Mouse (Mus musculus) heart, embryonic 13.5 days (tissue): ENCODE measurements around the gene Sult2b1. TPM values are rescaled to one million over a fixed set of nuclear protein-coding genes. Genes with fewer than 3 reads are reported as not detected.

ENCODE experiments used
- ATAC-seq: fragments of 200-750 bp; cut with Nextera tagmentation; 2 replicates; pipeline ENCODE4 v1.8.0; 2017; ENCODE audit warnings: moderate TSS enrichment; ENCODE audit not compliant: insufficient number of reproducible peaks, low FRiP score, low TSS enrichment; ENCODE audit errors: extremely low read depth
- H3K27ac ChIP-seq: fragments of 300-500 bp; sonication (generic); replicated peaks from 2 replicates; pipeline ENCODE4 v1.5.1; 2015; ENCODE audit warnings: moderate library complexity, mild to moderate bottlenecking, inconsistent platforms
- H3K27me3 ChIP-seq: fragments of 300-500 bp; sonication (generic); replicated peaks from 2 replicates; pipeline ENCODE4 v1.6.1; 2015; ENCODE audit warnings: mild to moderate bottlenecking, inconsistent platforms
- H3K36me3 ChIP-seq: fragments of 300-500 bp; sonication (generic); 2 replicates; pipeline ENCODE4 v1.6.1; 2015; ENCODE audit warnings: mild to moderate bottlenecking, inconsistent platforms
- H3K4me1 ChIP-seq: fragments of 300-500 bp; sonication (generic); 2 replicates; pipeline ENCODE4 v1.6.1; 2015; ENCODE audit warnings: inconsistent platforms
- H3K4me2 ChIP-seq: fragments of 300-500 bp; sonication (generic); 2 replicates; pipeline ENCODE4 v1.6.1; 2015; ENCODE audit warnings: inconsistent platforms, mild to moderate bottlenecking, moderate library complexity
- H3K4me3 ChIP-seq: fragments of 300-500 bp; sonication (generic); 2 replicates; pipeline ENCODE4 v1.5.1; 2015; ENCODE audit warnings: moderate library complexity, mild to moderate bottlenecking, inconsistent platforms
- H3K9ac ChIP-seq: fragments of 300-500 bp; sonication (generic); 2 replicates; pipeline ENCODE4 v1.6.1; 2015; ENCODE audit warnings: inconsistent platforms, mild to moderate bottlenecking, moderate library complexity
- H3K9me3 ChIP-seq: fragments of 300-500 bp; sonication (generic); 2 replicates; pipeline ENCODE4 v1.6.1; 2016; ENCODE audit warnings: inconsistent platforms
- WGBS: fragments of 180-500 bp; shearing (Covaris S2); methylation state at CpG from one replicate; pipeline ENCODE4 v1.1.7; 2015; ENCODE audit warnings: mixed read lengths; 5-methylcytosine and 5-hydroxymethylcytosine counted together
- polyA plus RNA-seq: library from polyadenylated mRNA; unstranded; fragments of >200 nt; fragmentation: Nextera tagmentation; extraction: Ambion mirVana; gene quantifications from 2 replicates; pipeline ENCODE4 v1.2.1, GENCODE M21; 2015

Sult2b1 gene
- polyA plus RNA-seq, 1 experiment from 2014 or later: 0.24 TPM

DNA sequence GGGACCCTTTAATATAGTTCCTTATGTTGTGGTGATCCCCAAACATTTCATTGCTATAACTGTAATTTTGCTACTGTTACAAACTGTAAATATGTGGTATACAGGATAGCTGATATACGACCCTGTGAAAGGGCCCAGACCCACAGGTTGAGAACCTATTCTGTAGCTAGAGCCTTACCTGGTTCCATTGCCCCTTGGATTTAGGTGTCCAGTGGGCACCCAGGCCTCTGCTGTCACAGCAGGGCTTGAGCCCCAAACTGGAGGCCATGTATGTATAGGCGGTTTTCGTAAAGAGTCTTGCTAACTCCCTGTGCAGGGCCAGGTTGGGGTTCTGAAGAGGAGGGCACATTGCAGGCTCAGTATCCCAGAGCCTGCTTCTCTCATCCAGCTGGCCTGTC, 68.0 kb downstream of the Sult2b1 start:
- 81% methylated on average over 3 of the region's 3 CpGs for WGBS
- H3K9ac ChIP-seq: peak overlapping the region; percentile 94

DNA sequence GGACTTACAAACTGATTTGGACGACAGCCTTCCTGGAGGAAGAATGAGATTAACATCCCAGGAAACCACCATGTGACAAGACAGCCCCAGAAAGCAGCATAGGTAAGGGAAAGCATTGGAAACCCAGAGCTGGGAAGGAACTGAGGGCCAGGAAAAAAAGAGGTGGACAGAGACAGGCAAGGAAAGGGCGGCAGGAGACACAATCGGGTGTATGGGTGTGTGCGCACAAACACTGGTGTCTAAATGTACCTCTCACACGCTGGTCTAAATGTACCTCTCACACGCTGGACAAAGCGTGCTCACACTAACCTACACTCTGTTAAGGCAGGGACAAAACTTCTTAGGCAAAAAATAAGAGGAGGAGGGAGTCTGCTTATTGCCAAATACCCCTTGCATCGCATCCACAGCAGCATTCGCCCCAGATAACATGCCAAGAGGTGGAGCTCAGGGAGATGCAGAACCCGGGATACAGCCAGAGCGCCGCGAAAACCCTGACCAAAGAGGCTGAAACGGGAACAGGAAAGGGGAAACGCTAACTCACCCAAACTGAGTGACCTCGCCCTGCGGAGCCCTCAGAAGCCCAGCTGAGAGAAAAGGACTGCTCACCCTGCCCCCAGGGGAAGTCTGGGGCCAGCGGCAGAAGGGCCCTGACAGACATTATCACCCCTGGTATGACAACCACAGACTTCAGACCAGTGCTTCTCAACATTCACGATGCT, 68.6 kb downstream of the Sult2b1 start:
- Histone ChIP-seq H3K4me3 (peak overlapping the region; percentile 97), H3K27ac (peak overlapping the region; percentile 65), H3K27me3 (no peaks in the 10 kb centered on the region), H3K36me3 (peaks cover 48% of the 10 kb centered on the region), H3K4me2 (peak overlapping the region; percentile 78), H3K4me1 (peaks cover 47% of the 10 kb centered on the region), H3K9me3 (no peaks in the 10 kb centered on the region), H3K9ac (peak overlapping the region; percentile 94)
- 76% methylated on average over 19 of the region's 19 CpGs for WGBS
- no peak for ATAC-seq

More for the DNA sequence above, 68.0 kb downstream of the Sult2b1 start:
- Histone ChIP-seq H3K36me3 (peaks cover 48% of the 10 kb centered on the region), H3K4me2 (peak overlapping the region; percentile 78), H3K4me3 (peak overlapping the region; percentile 97), H3K9me3 (no peaks in the 10 kb centered on the region), H3K27me3 (no peaks in the 10 kb centered on the region), H3K27ac (peak overlapping the region; percentile 25; the same call in 1 of the 2 replicates), H3K4me1 (peaks cover 50% of the 10 kb centered on the region)
- ATAC-seq: no peak

DNA sequence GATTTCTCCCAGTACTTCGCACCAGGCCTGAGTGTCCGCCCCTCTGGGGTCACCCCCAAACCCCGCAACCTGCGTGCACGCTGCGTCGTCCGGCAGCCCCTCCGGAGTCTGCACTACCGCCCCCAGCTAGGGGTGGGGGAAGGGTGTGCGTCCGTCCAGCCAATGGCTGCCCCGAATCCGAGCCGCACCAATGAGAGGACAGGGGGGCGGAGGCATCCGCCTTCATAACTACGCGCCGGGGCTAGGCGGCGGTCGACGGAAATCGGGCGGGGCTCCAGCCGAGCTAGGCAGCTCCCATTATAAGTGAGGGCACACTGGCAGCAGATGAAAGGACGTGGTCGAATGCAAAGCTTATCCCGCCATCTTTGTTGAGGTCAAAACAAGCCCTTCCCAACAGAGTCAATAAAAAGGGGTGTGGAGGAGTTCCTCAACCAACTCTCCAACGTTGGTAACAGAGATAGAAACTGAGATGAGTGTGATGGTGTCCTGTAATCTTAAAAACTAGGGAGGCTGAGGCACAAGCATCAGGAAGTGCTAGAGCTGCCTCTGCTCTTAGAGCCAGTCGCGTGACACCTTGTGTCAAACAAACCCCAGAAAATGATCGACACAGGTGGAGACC, 69.3 kb downstream of the Sult2b1 start, which contains the start of gene Rpl18:
Rpl18 (plus strand) TSS at position 368 of the 619 bp plus-strand sequence.
- Histone ChIP-seq H3K36me3 (peaks cover 48% of the 10 kb centered on the region), H3K4me1 (peaks cover 45% of the 10 kb centered on the region), H3K27me3 (no peaks in the 10 kb centered on the region), H3K27ac (peak within 1 kb of the TSS; percentile 65), H3K9me3 (no peaks in the 10 kb centered on the region), H3K9ac (peak within 1 kb of the TSS; percentile 94), H3K4me2 (peak within 1 kb of the TSS; percentile 78), H3K4me3 (peak within 1 kb of the TSS; percentile 97)
- WGBS: 8% methylated on average over 34 of the region's 34 CpGs
- ATAC-seq: peak; percentile 83

DNA sequence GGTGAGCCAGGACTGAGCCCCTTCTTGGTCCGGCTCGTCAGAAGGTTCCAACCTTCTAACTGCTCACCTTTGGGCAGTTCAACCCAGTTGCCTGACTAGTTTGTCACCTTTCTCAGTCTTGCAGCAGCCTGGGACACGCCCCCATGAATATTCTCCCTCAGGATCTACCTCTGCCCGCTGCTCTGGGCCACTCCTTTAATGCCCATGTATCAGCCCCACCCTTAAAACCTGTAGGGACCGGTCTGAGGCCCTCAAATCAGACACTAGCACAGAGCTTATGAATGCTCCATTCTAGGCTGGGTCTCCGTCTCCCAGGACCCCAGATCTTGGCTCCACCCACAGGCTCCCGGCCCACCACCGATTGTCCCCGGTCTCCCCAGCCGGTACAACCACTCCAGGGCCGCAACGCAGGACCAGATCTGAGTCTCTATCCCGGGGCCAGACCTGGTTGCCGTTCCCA, 69.8 kb downstream of the Sult2b1 start:
- Histone ChIP-seq H3K9me3 (no peaks in the 10 kb centered on the region), H3K4me2 (peak overlapping the region; percentile 78), H3K9ac (peak overlapping the region; percentile 87), H3K36me3 (peaks cover 48% of the 10 kb centered on the region), H3K4me3 (peak overlapping the region; percentile 97), H3K4me1 (peaks cover 40% of the 10 kb centered on the region), H3K27me3 (no peaks in the 10 kb centered on the region), H3K27ac (peak overlapping the region; percentile 43)
- 10% methylated on average over 14 of the region's 14 CpGs for WGBS
- 0 out of 2 replicates have a peak, but pooled peaks have one; percentile 10 for ATAC-seq

DNA sequence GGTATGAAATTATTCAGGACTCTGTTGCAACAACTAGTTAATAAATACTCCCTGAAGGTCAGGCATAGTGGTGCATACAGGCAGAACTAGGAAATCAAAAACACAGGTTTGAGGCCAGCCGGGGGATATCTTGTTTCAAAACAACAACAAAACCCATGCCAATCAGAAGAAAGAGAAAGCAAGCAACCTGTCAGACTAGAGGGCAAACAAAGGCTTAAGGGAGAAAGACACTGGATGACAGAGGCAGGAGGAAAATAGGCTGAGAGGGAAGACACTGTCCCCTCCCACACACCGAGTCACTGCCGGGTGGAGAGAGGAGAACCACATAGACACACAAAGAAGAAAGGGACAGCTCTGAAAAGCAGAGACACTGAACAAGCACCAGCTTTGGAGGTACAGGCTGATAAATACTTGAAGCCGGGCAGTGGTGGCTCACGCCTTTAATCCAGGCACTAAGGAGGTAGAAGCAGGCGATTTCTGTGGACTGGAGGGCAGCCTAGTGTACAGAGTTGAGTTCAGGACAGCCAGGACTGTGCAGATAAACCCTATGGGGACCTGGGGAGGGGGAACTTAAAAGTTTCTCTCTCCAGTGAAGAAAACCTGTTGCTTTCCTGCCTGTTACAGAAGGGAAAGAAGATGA, 70.5 kb downstream of the Sult2b1 start:
- Histone ChIP-seq H3K4me3 (peak overlapping the region; percentile 97), H3K27me3 (no peaks in the 10 kb centered on the region), H3K9me3 (no peaks in the 10 kb centered on the region), H3K4me2 (peak overlapping the region; percentile 78), H3K9ac (peak overlapping the region; percentile 87), H3K27ac (no peak overlapping the region), H3K36me3 (peaks cover 44% of the 10 kb centered on the region), H3K4me1 (peaks cover 39% of the 10 kb centered on the region)
- 77% methylated on average over 6 of the region's 6 CpGs for WGBS
- no peak for ATAC-seq

DNA sequence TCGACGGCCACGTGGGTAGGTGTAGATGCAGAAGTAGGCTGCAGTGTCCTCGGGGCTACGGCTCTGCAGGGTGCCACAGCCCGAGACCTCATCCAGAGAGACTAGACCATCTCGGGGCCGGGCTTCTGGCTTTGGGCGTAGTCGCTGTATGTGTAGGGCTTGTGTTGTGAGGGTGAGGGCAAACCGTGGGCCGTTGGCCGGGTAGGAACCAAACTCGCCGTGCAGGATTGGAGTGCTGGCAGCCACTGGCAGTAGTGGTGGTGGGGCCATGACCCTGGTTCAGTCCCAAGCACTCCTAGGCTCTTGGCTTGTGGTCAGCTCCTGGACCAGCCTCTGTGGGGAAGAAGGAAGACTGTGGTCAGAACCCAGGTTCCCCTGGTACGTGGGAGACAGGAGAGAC, 71.1 kb downstream of the Sult2b1 start:
- Histone ChIP-seq H3K9ac (no peak overlapping the region; the same call in 1 of the 2 replicates), H3K4me3 (no peak overlapping the region), H3K4me2 (no peak overlapping the region), H3K36me3 (peaks cover 41% of the 10 kb centered on the region), H3K4me1 (peaks cover 40% of the 10 kb centered on the region), H3K27ac (no peak overlapping the region), H3K9me3 (no peaks in the 10 kb centered on the region), H3K27me3 (no peaks in the 10 kb centered on the region)
- 90% methylated on average over 16 of the region's 16 CpGs for WGBS
- ATAC-seq: no peak

DNA sequence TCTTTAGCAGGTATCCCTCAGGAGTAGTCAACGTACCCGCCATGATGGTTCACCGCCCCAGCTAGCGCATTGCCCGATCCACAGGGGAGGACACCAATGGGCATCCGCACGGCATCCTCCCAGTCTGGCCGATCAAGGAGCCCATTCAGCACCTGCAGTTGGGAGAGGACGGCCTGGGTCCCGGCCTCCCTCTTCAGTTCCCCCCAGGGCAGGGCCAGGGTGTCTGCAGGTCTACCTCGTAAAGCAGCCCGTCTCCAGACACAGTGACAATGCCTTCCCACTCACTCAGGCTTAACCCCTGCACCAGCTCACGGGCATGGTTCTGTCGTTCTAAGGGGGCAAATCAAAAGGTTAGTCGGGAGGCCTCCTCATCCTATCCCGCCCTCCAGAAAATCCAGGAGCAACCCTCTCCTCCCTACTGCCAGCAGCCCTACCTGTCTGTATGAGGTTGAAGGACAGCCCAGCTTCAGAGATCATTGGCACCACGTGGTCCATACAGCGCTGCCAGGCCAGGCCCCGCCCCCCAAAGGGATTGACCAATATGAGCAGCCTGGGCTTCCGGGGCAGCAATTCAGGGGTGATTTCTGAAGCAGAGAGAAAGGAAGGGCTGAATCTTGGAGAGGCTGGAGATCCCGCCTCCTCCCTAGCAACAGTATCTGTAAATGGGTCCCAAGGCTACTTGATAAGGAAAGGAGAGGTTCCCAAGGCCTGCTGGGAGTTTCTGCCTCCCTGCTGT, 72.3 kb downstream of the Sult2b1 start:
- peaks cover 41% of the 10 kb centered on the region for H3K36me3 ChIP-seq
- H3K27ac ChIP-seq: no peak overlapping the region
- H3K4me1 ChIP-seq: peaks cover 52% of the 10 kb centered on the region
- H3K4me3 ChIP-seq: no peak overlapping the region
- H3K9me3 ChIP-seq: no peaks in the 10 kb centered on the region
- H3K4me2 ChIP-seq: no peak overlapping the region
- 88% methylated on average over 21 of the region's 21 CpGs for WGBS
- H3K27me3 ChIP-seq: no peaks in the 10 kb centered on the region
- ATAC-seq: no peak
- H3K9ac ChIP-seq: no peak overlapping the region

GRCm38 (mm10) chr7:45711316-45712021, 73.0 kb downstream of the Sult2b1 start:
- ATAC-seq: no peak
- no peaks in the 10 kb centered on the region for H3K9me3 ChIP-seq
- H3K4me2 ChIP-seq: no peak overlapping the region
- no peak overlapping the region for H3K4me3 ChIP-seq
- peaks cover 41% of the 10 kb centered on the region for H3K36me3 ChIP-seq
- WGBS: 86% methylated on average over 24 of the region's 24 CpGs
- H3K27me3 ChIP-seq: no peaks in the 10 kb centered on the region
- peaks cover 51% of the 10 kb centered on the region for H3K4me1 ChIP-seq
- no peak overlapping the region for H3K27ac ChIP-seq
- no peak overlapping the region for H3K9ac ChIP-seq

- Histone ChIP-seq H3K36me3 (peaks cover 41% of the 10 kb centered on the region), H3K27ac (no peak overlapping the region), H3K9me3 (no peaks in the 10 kb centered on the region), H3K9ac (no peak overlapping the region), H3K4me3 (no peak overlapping the region), H3K27me3 (no peaks in the 10 kb centered on the region), H3K4me1 (peaks cover 51% of the 10 kb centered on the region), H3K4me2 (no peak overlapping the region)
- 89% methylated on average over 20 of the region's 20 CpGs for WGBS
- ATAC-seq: no peak
Measured at GRCm38 (mm10) chr7:45710477-45711191, 73.8 kb downstream of the Sult2b1 start.

DNA sequence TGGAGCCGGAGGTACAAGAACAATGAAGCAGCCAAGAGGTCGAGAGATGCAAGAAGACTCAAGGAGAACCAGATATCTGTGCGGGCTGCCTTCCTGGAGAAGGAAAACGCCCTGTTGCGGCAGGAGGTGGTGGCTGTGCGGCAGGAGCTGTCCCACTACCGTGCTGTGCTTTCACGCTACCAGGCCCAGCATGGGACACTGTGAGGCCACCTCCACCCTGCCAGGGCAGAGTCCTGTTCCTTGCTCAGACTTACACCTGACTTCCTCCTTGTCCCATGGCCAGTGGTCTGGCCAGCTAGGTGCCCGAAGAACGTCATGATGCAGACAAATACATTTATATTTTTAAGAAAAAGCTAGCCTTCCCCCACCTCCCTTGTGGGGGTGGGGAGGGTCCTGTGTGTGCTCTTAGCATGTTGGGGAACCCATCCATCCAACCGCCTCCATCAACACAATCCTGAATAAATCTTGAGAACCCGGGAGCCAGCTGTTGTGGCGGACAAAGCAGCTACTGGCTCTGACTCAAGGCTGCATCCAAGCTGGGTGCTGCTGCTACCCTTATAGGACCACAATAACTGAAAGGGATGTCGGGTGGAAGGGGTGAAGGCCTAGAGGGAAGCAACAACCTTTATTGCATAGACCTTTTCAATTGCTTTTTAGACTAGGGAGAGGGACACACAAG, 74.7 kb downstream of the Sult2b1 start:
- WGBS: 76% methylated on average over 14 of the region's 14 CpGs
- H3K9ac ChIP-seq: no peak overlapping the region
- peaks cover 52% of the 10 kb centered on the region for H3K4me1 ChIP-seq
- no peak overlapping the region for H3K27ac ChIP-seq
- ATAC-seq: no peak
- peaks cover 41% of the 10 kb centered on the region for H3K36me3 ChIP-seq
- no peak overlapping the region for H3K4me3 ChIP-seq
- no peak overlapping the region for H3K4me2 ChIP-seq
- H3K9me3 ChIP-seq: no peaks in the 10 kb centered on the region
- H3K27me3 ChIP-seq: no peaks in the 10 kb centered on the region
